Mouse (Mus musculus) MN1 (cell line): ENCODE results near the gene Enpp3.

Source experiments
- DNase-seq: peaks from one replicate; pipeline ENCODE4 v3.0.0-alpha.2; 2016; ENCODE audit warnings: low spot score

Enpp3 gene

DNA sequence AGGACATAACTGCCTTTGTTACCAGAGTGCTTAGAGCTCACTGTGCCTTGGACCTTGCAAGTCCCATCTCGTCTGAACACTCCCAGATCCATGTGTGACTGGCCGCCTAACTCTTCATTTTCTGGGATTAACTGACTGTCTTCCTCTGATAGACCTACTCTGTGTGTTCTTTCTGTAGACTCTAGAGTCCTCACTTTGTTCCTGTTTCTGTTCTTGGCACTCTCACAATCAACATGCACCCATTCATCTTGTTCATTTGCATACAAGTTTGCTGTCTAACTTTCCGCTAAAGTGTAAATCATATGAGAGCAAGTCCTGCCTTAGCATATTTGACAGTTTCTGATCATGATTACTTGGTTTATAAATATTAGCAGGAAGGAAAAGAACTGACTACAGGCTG lies 79.4 kb downstream of the Enpp3 start:
- DNase-seq = no peak

DNA sequence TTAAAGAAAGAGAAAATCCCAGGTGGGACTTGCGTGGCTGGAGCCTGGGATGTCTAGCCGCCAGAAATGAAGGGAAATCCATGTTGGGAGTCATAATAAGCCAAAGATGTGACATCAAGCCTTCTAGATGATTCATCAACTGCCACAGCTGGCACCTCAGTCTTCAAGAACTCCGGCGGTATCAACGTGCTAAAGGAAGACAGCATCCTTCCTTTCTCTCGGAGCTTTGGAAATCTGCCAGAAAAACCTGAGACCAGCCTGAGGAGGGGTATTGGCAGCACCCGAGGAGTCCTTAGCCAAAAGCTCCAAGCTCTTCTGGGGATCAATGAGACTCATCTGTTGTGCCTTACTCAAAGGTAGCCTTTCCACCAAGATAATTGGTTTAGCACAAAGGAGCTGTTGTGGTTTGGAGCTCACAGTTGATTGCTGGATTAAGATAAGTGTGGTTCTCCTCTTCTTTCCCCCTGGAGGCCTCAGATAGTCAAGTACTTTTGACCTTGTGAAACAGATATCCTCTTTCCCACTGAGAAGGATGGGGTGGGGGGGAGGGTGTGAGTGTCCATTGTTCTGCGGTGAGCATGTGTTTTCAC lies 84.2 kb downstream of the Enpp3 start:
- DNase-seq = peak; percentile 54

DNA sequence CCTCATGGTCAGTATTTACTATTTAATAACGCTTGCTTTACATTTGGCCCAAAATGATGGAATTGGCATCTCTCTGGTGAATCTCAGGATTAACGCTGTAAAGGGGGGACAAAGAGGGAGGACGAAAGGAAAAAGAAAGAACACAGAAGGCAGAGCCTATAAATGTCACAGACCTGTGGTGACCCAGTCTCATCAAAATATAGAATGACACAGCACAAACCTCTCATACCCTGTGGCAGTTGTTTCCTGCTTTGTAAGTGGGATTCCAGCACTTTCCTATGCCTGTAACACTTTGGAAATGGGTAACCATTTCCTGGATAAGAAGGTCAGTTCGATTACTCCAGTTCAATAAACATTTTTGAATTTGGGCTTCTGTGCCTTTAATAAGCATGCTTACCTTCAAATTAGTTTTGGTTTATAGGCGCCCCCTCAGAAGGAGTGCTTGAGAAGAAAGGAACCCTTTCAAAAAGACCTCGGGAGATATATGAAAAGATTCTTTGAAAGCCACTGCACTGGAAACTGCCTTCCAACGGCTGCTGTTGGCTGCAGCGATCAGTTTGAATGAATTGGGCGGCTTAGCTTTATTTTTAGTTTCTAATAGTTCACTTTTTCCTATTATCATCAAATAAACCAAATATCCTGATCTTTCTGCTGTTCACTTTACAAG lies 87.6 kb downstream of the Enpp3 start:
- DNase-seq = no peak

DNA sequence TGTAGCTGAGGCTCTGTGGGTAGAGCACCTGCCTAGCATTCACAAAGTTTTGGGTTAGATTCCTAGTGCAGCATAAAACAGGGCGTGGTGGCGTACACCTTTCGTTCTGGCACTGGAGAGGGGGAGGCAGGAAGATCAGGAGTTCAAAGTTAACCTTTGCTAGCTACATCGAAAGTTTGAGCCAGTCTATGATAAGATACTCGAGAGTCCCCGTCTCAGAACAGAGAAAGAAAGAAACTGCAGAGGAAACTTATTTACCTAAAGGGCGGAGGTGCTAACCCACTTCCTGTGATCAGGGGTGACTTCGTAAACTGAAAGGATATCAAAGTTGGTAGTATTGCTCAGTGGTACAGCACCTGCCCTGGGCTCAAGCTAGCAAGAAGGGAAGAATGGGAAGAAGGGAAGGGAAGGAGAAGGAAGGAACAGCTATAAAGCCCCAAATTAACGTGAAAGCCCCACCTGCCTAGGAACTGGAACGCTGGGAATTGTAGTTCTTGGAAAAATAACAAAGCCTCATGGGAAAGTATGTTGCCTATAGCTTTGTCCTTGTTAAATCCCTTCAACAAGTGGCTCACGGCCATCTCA lies 88.3 kb downstream of the Enpp3 start:
- no peak for DNase-seq

DNA sequence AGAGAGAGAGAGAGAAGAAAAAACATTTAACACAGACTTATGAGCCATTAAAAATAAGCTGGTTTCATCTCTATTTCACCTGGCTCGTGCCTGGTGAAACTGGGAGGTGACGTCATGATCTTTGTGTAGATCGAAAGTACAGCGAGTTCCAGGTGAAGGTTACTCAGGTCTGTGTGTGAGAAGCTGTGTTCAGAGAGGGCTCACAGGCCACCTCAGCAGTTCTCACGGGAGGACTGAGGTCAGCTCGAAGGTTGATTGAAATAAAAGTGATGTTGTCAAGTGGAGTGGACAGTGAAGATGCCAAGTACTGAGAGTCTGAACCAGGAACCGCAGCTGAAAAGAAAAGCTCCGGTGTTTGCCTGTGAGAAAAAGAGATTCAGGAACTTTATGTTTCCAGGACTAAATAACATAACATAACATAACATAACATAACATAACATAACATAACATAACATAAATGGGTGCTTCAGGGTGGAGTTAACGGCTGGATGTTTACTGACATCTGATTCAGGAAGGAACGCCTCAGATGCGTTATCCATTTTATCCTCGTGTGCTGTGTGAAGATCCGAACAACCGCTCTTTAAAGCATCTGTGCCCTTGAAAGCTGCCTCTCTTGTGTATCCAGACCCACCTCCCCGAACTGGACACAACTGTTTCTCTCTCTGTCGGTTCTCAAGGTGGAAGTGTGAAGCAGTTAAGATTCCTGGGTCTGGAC lies 88.9 kb downstream of the Enpp3 start:
- DNase-seq = no peak

DNA sequence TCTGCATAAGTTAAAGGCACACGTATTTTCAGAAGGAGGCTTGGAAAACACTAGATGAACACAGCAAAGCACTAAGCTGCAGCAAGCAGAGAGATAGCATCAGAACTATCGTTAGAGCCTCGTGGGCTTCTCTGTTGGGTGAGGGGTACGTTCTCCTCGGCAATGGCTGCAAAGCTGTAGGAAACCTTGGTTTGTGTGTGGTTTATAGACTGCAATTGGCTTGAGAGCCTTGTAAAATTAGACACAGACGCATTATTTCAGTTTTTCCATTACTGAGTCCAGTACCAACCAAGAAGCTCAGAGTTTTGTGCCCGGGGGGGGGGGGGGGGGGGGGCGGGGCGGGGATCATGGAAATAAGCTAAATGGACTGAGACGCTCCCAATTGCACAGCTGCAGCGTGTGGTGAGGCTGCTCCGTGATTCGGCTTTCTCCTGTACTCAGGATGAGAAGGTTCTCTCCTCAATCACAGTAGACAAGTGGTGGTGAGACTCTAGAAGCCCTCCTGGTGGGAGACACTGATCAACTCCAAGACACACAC lies 99.6 kb downstream of the Enpp3 start:
- no peak for DNase-seq

DNA sequence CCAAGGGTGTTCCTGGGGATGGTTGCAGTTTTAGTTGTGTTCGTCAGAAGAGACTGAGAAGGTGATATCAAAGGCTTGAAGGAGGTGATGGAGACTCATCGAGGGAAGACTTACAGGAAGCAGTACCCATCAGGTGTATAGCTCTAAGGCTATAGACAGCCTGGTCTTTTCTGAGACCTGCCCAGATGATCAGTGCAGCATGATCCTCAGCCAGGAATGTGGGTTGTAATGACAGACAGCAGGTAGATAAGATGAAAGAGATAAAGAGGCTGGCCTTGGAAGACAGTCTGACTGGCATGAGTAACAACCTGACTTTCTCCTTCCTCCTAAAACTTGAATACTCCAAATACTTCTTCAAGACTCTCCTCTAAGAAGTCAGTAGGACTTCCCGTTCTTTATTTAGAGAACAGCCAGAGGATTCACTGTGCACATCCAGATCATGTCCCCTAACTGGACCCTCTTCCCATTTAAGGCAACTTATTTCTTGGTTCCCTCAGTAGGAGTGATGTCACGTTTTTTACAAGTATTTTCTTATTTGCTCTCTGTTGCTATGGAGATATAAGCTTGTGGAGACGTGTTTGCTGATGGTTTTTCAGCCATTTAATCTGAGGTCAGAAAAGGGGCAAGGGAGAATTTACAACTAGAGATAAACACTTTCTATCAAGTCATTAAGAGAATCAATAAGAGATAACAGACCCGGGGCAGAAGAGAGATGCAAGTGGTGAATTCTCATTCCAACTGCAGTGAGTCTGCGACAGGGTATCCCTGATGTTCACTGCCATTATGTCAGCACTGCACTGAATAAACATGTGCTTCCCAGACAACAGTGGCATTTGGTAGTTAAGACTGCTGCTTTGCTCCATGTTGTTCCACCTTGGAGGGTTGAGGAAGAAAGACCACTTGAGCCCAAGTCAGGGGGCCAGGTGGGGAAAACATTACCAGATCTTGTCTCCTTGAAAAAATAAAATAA lies 101.1 kb downstream of the Enpp3 start:
- DNase-seq = no peak

DNA sequence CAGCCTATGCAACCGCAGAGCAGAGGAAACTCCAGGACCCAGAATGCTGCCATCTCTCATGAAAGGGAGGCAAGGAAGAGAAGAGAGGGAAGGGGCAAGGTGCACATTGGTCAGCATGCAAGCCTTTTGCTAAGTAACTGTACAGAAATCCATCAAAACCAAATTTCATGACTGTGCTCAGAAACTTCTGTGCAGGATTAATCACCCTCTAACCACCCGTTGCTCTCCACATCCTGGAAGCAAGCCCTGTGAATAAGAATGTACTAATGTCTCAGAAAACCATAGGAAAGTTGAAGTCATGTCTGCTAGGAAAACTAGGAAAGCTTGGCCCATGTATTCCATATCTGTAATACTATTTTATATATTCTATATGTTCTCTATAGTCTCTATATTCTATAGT lies 103.5 kb downstream of the Enpp3 start:
- DNase-seq = no peak

DNA sequence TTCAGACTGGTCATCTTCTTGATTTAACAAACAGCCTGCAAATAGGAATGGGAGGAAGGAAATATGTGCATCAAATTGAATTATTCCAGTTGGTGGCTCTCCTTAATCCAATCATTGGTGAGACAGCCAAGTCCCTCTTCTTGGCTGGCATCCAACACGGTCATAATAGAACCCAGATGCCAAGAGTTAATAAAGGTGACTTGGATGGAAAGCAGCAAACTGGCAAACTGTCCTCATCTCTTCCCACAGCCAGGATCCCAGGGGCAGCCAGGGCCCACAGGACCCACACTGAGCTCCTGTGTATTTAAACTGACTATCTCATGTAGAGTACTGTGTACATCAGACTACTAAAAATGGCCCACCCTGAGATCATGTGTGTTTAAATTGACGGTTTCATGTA lies 104.2 kb downstream of the Enpp3 start:
- DNase-seq = peak; percentile 95

DNA sequence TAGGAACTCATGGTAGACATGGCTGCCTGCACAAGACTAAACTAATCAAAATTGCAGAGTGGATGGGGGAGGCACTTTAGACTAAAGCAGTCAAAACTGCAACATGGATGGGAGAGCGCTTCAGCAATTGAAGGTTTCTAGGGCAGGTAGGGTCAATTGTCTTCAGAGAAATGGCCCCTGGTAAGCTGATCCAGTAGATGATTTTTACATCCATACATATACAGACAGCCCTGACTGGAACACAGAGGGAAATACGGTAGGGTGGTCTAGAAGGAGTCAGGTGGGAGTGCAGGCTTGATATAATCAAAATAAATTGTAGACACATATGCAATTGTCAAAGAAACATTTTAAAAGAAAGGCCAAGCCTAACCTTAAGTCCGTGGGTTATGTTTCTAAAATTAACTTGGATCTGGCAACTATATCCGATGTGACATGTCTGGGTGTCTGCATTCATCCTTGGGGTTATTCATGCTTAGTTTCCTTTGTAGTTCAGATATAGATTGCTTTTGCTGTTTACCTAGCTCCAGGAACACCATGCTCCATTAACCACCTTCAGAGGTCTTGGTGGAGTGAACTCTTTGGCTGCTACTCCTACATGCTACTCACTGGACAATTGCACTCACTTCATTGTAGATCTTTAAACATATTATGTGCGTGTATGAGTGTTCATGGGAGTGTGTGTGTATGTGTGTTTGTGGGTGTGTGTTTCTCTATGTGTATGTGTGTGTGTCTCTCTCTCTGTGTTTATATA lies 107.4 kb downstream of the Enpp3 start:
- no peak for DNase-seq

DNA sequence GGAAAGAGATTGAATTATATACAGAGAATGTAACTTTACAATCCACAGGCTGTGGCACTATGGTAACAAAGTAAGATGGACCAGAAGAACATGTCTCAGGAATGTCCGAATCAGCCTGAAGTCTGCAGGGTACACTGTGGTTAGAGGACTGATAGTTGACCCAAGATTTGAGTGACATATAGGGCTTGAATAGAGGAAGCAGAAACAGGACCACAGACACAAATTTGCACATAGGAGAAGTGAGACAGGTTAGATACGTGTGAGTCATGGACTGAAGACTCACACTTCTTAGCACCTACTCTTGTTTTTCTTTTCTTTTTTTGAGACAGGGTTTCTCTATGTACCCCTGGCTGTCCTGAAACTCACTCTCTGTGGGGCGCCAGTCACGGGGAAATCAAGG lies 115.1 kb downstream of the Enpp3 start:
- no peak for DNase-seq

DNA sequence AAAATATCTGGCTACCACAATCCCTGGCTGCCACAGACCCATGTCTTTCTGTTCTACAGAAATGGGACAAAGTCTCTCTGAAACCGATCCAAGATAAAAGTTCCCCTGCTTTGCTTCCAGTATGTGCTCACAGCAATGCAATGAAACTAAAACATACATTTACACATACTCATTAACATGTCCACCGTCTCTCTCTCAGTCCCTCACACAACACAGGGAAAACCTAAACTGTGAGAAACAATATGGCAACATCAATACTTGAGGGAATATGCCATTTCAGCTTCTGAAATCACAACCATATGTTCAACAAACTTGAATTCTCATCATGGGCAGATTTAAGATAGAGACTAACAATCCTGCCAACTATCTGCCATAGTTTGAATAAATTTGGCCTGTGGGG lies 117.4 kb downstream of the Enpp3 start:
- no peak for DNase-seq
